Mouse (Mus musculus): ENCODE data around the gene Aldh1a2. TPM values are rescaled to one million over a fixed set of nuclear protein-coding genes. Genes with fewer than 3 reads are reported as not detected.

Gene Aldh1a2
- total RNA-seq, 2 experiments from 2014 or later = 10.9 to 13.5 TPM

DNA sequence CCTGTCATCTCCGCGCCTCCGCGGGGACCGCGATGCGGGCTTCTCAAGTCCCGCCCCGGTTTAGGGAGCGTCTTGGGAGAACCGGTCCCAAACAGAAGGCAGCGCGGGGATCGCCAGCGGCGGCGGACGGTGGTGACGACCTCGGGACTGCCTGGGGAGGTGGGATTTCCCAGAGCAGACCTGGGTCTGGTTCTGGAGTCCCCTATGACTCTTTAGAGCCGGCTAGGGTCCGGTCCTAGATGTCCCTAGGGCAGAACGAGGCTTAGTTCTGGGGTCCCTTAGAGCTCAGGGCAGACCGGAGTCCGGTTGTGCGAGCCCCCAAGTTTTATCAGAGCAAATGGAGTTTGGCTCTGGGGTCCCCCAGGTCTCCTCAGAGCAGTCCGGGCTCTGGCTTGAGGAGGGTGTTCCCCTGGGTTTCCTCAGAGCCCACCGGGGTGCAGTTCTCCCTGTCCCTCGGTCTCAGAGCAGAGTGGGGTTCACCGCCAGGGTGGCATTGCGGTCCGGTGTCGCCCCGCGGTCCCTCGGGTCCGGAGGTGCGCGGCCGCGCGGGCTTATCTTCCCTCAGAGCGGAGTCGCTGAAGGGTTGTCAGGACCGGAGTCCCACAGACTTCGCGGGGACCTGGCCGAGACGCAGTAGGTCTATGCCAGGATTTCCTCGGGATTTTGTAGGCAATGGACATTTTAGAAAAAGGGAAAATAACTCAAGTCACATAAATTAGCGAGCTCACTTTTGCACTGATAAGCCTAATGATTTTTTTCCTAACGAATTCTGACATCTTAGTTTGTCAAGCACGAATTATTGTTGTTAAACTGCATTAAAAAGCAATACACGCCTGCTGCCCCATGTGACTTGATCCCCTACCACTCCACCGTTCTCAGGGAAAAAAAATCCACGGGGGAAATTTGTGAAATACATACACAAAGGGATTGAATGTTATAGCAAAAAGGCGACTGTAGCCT lies 727 bp downstream of the Aldh1a2 start:
- peak; percentile 30 for DNase-seq

DNA sequence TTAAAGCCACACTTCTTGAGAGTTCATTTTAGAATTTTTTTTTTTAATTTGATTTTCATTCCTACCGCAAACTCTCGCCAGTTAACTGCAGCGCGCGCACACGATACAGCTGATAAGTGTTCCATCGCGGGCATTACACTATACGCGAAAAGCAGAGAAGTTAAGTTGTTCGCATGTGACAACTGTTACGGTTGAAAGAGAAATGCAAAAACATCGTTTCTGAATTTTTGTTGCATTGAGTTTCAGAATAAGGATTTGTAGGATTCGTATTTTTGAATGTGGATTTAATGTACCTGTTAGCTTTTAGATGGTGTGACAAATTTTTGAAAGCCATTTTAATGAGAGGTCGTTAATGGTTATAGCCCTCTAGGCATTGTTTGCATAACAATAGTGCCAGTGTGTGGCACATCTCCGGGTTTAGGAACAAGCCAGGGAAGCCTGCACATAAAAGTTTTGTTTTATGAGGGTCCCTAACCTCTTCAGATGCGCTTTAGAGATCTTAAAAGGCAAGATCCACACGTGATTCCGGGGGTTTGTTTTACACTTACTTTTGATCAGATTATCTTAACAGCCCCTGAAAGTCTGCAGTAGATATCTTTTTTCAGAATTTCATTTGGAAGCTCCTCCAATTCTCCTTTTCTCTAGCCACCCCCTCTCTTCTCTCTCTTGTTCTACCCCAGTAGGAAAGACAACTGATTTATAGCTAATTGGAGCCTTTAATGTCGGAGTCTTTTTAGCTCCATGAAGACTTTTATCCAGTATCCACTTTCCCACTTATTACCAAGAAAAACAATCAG lies 1.6 kb downstream of the Aldh1a2 start:
- DNase-seq = no peak

DNA sequence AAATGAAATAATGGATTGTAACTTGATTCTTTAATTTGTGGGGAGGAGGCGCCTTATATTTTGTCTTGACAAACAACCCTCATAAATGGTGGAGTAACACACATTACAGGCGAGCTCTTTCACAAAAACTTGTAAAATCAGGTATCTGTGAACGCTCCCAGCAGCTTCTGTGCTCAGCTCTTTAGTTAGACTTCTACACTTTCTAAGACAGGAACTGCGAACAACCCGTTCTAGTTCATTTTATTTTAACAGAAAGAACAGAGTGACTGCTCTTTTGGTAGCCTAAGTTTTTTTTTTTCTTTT lies 2.2 kb downstream of the Aldh1a2 start:
- DNase-seq = no peak

DNA sequence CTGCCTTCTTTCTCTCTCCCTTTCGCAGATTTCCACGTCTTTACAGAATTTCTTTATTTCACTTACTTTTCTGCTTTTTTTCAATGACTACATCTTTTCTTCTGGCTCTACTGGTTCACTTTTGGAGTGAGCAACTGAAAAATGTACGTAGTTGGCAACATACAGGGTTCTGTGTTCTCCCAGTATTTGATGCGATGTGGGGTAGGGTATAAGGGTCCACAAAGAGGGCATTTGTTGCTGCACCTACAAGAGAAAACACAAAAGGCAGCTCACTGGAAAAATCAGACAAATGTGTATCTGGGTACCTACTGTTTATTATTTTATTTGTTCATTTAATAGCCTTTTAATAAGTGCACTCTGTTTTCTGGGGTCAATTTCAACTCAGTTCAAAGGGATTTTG lies 3.6 kb downstream of the Aldh1a2 start:
- DNase-seq = no peak

DNA sequence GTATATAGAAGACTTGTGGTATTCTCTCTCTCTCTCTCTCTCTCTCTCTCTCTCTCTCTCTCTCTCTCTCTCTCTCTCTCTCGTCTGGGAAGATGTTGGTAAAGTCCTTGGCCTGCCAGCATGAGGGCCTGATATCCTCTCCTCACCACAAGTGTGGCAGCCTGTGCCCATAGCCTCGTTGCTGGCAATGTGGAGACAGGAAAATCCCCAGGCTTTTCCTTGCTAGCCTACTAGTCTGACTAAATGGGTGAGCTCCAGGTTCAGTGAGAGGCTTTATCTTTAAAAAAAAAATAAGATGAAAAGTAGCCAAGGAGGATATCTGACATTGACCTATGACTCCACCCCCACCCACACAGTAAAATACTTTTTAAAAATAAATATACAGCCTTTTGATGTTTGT lies 4.8 kb downstream of the Aldh1a2 start:
- DNase-seq = no peak

DNA sequence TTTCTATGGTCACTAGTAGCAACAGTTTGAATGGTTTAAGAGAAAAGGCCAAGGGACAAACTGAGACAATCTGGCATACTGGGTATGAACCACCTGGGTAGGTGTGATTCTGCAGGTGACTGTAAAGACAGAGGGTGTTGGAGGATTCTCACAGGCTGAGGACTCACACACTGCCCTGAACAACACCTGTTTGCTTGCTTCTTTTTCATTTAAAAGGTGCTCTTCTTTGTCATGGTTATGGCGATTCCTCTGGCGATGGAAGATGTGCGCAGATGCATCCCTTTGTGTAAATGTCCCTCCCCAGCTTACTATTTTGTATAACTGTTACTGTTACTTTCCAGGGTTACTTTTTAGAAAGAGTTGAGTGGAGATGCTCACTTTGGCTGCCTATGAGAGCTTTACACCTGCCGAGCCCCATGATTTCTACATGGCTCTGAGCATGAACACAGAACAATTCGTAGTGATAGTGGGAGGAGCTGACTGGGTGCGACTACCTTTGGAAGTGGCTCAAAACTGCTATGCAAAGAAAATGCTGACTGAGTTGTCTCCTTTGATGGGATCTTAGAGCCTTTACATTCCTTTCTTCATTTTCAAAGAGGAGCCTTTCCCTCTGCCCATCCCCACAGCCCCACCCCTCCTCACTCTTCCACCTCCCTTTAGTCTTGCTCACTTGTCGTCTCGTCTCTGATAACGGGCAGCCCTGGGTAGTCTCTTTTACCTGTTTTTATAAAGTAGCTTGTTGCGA lies 11.8 kb downstream of the Aldh1a2 start:
- DNase-seq = no peak

DNA sequence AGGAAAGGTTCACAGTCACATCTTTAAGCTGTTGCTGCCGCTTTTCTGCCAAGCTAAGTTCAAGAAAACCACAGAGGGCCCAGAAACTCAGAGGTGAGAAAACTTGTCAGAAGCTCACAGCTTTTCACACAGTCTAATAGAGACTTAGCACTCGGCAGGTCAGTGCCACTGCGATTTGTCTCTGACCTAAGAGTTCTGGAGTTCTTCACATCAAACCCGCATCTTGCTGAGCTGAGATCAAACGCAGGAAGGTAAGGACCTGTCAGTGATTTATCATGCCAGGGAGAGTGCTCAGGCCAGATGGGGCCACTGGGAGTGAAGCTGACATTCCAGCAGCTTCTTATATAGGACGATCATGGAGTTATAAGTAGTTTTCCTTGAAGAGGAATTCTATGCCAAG lies 14.4 kb downstream of the Aldh1a2 start:
- DNase-seq = no peak

DNA sequence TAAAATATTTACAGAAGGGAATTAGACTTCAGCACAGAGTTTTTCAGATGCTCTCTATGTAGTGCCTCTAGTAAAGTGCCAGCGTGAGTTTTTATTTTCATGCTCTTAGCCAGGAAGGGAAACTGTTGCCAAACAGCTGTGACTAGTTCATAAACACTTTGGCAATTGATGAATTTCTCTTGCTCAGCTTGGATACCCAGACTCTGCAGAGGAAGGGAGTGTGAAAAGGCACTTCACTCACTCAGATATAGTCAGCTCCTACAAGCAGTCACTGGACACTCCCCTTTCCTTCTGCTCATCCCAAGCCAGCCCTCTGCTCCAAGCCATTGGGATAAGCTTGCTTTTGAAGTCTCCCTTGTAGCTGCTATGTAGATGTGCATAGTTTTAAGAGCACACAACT lies 21.0 kb downstream of the Aldh1a2 start:
- DNase-seq = no peak

DNA sequence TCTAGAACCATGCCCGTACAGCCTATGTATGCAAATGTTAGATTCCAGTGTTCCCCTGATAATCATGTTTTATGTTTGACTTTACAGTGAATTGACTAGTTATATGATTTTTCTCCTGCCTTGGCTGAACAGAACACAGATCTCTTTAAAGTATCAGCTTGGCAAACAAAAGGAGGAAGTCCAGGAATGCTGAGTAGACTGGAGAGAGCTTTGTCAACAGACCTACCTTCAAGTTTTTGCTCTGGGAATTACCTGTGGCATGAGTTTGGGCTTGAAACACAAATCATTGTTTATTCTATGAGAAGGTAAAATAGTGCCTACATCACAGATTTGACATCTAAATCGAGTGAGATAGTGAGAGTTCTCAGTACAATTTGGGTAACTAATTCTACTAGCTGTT lies 24.3 kb downstream of the Aldh1a2 start:
- no peak for DNase-seq

DNA sequence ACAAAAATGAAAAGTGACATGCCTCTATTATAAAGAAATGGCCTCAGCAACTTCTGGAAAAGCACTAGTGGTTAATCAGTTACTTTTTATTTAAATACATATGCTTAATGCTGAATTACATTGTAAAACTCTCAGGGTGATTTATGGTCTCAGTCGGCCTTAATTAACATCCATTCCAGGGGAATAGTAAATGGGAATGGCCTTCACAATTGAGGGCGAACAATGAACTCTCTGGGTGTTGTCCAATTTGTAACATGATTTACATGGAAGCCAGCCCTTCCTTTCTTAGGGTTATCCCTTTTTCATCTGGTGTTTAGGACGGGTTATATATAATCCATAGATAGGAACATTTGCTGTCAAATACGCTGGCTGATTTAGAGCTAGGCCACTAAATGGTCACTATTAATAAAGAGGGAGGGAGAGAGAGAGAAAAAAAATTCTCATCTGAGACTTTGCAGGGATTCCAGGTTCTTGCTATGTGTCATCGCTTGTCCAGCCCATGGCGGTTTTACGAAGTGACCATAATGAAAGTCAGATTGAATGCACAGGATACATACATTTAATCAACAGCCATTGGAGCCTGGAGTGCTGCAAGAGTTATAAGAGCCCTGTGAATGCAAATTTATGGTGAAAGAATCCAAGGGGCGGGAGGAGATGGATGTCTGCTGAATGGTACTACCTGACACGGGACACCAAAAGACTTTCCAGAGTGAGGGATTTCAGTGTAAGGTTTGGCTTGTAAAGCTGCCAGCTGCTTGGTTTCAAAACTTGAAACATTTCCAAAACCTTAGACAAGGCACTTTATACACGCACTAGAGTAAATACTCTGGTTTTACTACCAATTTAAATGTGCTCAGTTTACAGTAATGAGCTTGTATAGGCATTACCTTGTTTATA lies 26.2 kb downstream of the Aldh1a2 start:
- no peak for DNase-seq

DNA sequence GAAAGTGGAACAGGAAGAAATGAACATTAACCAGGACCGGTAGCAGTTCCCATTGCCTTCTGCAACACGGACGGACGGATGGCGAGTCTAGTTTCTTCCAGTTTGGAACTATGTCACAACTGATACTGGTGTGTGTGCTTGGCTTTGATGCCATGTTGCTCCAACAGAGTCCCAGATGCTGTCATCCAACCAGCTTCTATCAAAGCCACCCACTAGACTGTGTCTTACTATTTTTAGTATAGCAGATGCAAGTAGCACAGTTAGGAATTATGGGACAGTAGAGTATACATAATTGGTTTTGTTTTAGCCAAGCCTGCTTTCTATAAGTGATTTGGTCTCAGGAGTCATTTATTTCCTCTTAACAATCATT lies 26.8 kb downstream of the Aldh1a2 start:
- no peak for DNase-seq

DNA sequence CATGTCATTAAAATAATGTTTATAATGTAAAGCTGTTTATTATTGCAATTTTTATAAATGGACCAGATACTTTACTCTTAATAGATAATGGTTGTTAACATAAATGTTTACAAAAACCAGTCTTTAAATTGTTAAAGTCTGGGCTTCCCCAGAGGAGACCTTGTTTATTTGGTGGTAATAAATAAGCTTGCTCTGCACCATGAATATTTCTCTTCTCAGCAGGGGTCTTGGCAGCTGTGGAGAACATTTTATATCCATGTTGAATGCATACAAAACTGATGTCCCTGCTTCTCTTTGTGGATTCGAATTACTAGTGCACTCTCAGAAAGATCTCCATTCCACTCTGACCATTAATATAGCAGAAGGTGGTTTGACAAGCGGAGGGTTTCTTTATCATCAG lies 38.8 kb downstream of the Aldh1a2 start:
- no peak for DNase-seq

DNA sequence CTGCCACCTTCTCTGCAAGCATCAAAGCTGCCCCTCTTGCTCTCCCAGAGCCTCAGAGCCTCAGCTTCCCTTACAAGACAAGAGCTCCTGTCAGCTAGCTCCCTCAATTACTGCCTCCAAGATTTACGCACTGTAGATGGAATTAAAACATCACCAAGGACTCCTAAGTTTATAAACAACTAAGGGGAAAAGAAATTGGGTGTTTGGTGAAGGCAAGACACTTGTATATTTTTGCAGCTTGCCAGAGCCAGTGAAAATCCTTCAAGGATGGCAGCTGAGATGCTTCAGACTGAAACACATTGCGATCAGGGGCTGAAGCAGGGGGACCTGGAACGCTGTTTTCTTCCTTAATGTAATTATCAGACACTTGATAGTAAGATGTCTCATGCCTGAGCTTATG lies 47.1 kb downstream of the Aldh1a2 start:
- DNase-seq = no peak

DNA sequence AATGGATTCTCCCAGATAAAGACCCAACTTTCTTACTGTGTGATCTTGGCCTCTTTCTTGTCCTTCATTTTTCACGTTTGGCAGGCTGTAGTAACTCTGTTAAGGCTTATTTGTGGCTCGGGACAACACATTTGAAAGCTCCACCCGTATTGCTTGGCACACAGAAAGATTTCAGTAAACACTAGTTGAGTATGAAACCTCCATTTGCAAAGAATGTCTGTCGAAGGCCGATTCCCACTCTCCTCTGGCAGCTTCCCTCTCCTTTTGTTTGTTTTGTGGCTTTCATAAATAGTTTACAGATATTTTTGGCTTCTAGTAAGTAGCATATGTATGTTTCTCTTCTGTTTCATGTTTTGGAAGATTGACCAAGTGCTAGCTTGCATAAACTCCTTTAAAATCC lies 54.1 kb downstream of the Aldh1a2 start:
- no peak for DNase-seq

DNA sequence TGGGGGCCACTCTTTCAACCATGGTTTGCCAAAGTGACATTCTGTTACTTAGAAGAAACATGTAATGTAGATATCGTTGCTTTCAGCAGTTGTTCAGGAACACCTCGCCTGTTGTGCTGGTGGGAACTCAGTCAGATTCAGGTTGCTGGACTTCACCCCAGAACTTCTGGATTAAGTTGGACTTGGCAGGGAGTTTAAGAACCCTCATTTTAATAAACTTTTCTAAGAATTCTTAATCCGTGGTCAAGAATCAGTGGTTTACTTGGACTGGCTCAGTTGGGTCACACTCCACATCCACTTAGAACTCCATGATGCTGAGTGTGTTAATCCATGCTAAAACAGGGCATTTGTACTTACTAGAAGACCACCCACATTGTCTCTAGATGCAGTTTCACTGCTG lies 54.6 kb downstream of the Aldh1a2 start:
- no peak for DNase-seq

DNA sequence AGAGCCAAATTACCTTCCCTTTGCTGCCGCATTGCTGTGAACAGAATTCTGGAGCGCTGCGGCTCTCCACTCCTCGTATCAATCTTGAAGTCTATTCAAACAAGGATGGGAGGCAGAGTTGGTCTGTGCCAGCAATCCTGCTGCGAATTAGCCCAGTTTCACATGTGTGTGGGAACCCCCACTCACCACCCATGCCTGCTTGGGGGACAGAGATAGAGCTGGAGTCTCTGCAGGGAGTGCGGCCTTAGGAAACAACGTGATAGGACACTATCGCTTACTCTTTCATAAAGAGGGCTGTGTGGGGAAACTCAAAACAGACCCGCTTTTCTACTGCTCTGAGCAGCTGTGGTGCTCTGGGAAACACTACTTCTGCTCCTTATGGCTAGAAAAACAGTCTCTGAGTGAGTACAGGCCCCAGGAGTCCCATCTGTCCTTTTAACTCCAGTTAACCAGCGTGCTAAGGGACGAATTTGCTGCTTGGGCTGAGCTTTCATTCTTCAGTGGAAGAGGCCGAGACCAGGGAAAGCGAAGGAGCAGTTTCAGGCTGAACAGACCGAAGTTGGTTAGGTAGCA lies 60.6 kb downstream of the Aldh1a2 start:
- DNase-seq = no peak

DNA sequence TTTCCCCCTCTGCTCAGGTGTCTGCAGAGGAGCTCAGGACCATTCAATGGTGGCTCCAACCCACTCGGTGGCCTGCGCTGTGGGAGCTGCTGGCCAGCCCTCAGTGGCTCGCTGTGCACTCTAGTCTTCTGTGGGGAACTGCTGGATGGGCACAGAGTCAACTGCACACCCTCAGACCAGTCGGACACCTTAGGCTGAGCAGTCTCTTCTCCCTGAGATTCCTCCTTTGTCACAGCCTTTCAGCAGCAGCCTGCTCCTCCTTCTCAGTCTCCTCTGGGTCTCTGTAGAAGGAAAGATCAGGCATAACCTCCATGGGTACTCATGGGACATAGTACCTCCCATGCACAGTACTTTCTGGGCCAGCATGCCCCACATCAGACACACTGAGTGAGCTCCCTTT lies 63.2 kb downstream of the Aldh1a2 start:
- no peak for DNase-seq

DNA sequence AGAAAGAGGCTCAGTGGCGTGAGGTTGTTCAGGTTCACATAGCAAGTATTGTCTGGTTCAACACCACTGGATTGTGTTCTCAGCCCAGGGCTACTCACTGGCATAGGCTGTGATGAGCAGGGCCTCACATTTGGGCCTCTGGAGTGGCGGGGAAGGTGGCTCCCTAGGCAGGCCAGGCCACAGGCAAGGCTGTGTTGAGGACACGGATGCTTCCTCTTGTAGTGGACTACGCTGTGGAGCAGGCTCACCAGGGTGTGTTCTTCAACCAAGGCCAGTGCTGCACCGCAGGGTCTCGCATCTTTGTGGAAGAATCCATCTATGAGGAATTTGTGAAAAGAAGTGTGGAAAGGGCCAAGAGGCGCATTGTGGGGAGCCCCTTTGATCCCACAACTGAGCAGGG lies 67.6 kb downstream of the Aldh1a2 start:
- DNase-seq = no peak

DNA sequence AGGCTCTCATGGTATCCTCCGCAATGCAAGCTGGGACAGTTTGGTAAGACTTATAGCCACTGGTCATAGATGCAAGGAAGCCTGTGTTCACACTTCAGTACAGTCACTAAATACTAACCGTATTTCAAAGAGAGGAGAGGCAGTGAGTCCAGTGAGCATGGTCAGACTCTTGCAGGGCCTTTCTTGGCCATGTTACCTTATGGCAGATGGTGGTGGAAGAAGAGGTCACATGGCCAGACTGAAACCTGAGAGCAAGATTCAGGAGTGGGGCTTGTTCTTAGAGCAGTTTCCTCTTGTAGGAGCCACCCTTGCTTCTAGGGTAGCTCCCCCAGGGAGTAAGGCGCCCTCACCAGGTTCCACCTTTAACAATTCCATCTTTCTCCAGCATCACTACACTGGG lies 69.6 kb downstream of the Aldh1a2 start:
- no peak for DNase-seq

DNA sequence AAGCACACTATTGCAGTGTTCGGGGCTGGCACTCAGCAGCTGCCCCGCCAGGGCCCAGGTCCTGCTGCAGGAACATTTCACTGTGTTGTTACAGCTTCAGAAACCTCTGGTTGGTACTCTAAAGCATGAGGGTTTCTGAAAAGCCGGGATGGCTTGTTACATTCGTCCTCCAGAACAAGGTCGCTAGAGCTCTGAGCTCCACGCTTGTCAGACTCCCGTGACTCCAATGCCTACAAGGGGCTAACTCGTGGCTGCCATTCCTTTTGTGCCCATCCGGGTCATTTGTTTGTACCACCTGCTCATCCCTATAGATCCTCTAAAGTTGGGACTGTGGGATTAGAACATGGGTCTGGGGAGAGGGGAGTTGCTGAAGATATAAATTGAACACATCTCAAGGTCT lies 70.8 kb downstream of the Aldh1a2 start:
- no peak for DNase-seq

DNA sequence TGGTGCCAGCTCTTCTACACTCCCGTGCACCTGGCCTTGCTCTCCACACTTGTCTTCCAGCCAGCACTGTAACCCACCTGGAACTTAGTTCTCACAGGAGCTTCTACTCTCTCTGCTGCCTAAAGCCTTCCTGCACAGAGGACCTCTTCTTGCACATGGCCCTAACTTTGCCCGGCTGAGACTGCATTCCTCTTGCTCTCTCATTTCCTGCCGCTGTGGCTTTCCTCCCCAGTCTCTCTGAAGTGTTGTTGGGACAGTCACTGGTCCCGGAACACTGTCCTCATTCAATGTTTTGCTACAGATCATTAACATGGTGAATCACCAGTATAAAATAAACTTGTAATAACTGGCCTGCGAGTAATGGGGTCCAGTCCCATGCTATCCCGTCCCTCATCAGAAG lies 73.1 kb downstream of the Aldh1a2 start:
- no peak for DNase-seq

DNA sequence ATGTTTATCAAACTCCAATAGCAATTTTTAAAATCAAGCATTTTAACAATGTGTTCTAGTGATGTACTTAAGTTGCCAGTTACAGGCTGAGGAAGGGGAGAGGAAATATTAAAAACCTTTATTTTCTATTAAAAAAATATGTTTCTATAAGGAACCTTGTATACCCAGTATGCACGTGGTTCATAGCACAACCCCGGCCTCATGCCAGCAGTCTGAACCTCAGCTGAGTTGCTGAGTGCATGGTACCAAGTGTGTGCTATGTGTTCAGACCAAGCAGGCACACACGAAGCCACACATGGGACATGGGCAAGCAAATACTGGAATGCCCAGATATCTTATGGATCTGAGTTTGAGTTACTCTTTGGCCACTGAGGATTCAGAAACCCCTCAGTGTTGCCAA lies 74.2 kb downstream of the Aldh1a2 start:
- DNase-seq = no peak
